ENCODE assay signal across 24 mouse cellular contexts in genomic region chr7:63719183-63719944, GRCm38 (mm10).
DNase-seq lines count a peak whose midpoint lies in the region; TF ChIP-seq lines count a peak whose summit lies in the region.
"Had no signal": no experiment of that assay in that cellular context is flagged by ENCODE, and none has a peak within 500 bp of the region (broad histone marks: within the 10 kb centered on the region; RNA-seq: fewer than 3 reads in every experiment).

No protein-coding gene starts in this region.

- peak; percentile 15 for DNase-seq in left cerebral cortex, postnatal 4 days
- no peak for DNase-seq in left cerebral cortex, postnatal 10 days (ENCODE audit: extremely low spot score in 1 of 2, low spot score in 2 of 2)
- DNase-seq in cerebellum, adult 2 months, result peak; percentile 51 to 76
- DNase-seq in cerebellum, postnatal 14 days, result peak; percentile 61 to 63
- DNase-seq in gastrocnemius, adult 8-10 months (ENCODE audit: low spot score in 2 of 2), result no peak
- DNase-seq in kidney, postnatal 25 days, result no peak
- DNase-seq: adrenal gland, postnatal 25 days; B cell, adult 2 months; embryo, embryonic 11 days; gastrocnemius, postnatal 10 days; kidney, adult 8-10 months; layer of hippocampus, adult 9-11 months; liver; lung, adult 2 months; lung, postnatal 10 days had no signal

- intact Hi-C loops in left cerebral cortex, postnatal 4 days (cut with DNase I), result no loop called here
- intact Hi-C loops in left cerebral cortex, postnatal 10 days (cut with DNase I), result no loop called here

- H3K4me3 ChIP-seq in cerebellum, adult 2 months (replicated peaks; ENCODE audit: insufficient read depth, low read depth, low read length), result no peak overlapping the region
- H3K4me3 ChIP-seq: embryonic facial prominence, embryonic 13.5 days; forebrain, embryonic 10.5 days; forebrain, embryonic 15.5 days; hindbrain, embryonic 13.5 days; midbrain, embryonic 13.5 days; stomach, embryonic 15.5 days had no signal

- peaks cover 5% of the 10 kb centered on the region for H3K4me1 ChIP-seq in cerebellum, adult 2 months (ENCODE audit: control insufficient read depth, insufficient read depth, low read length)
- H3K4me1 ChIP-seq: embryonic facial prominence, embryonic 13.5 days; forebrain, embryonic 10.5 days; forebrain, embryonic 15.5 days; hindbrain, embryonic 13.5 days; midbrain, embryonic 13.5 days; stomach, embryonic 15.5 days had no signal

- WGBS in cerebellum, adult 2 months, result 61% methylated on average over 13 of the region's 13 CpGs

- no peaks in the 10 kb centered on the region for H3K27me3 ChIP-seq in cerebellum, adult 2 months (ENCODE audit: control insufficient read depth, insufficient read depth, low read length)
- H3K27me3 ChIP-seq: embryonic facial prominence, embryonic 13.5 days; forebrain, embryonic 15.5 days; hindbrain, embryonic 13.5 days; midbrain, embryonic 13.5 days; stomach, embryonic 15.5 days had no signal

- no peak for TF ChIP-seq POLR2A in cerebellum, adult 2 months (IDR thresholded peaks at IDR 0.05; ENCODE audit: borderline replicate concordance, insufficient read depth, low read length)

- no peak for TF ChIP-seq CTCF in cerebellum, adult 2 months (IDR thresholded peaks at IDR 0.05; ENCODE audit: borderline replicate concordance, insufficient read depth, low read depth, low read length)

- no peak overlapping the region for H3K27ac ChIP-seq in cerebellum, adult 2 months (ENCODE audit: insufficient read depth, low read length)
- H3K27ac ChIP-seq: embryonic facial prominence, embryonic 13.5 days; forebrain, embryonic 10.5 days; forebrain, embryonic 15.5 days; hindbrain, embryonic 13.5 days; kidney, postnatal 0 days; liver, embryonic 14.5 days; macrophage; midbrain, embryonic 13.5 days; stomach, embryonic 15.5 days had no signal

Comparison
In these comparisons a context has a peak if more than half of its experiments do, and no peak if none do; other contexts are left out.
1. DNase-seq: peak in left cerebral cortex, postnatal 4 days (single experiment), cerebellum, adult 2 months (2 of 2) and cerebellum, postnatal 14 days (2 of 2); none in left cerebral cortex, postnatal 10 days (0 of 2), gastrocnemius, adult 8-10 months (0 of 2) and kidney, postnatal 25 days (0 of 2).